Mouse (Mus musculus): Measurements from ENCODE around the gene Arid1b.

DNA sequence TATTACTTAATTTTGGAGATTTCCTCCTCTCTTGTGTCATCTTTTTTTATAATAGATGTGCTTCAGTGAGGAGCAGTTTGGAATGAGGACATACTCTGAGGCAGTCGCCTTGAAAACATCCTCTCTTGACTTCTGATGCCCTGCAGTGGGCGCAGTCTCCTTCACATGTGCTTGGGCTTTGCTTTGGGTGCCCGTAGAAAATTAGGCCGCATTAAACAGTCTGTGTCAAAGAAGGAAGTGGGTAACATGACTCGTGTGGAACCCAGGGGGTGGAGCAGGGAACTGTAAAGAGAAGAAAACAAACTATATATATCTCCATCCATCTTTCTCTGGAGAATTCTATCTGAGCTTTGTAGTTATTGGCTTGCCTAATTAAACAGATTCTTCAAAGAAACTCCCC, 201.3 kb downstream of the Arid1b start:
- no peak for TF ChIP-seq CTCF (IDR thresholded peaks at IDR 0.05; ENCODE audit: borderline replicate concordance, extremely low read depth, insufficient read depth, insufficient read length)
- no peak for TF ChIP-seq POLR2A (IDR thresholded peaks at IDR 0.05; ENCODE audit: borderline replicate concordance, extremely low read depth, insufficient read depth, insufficient read length, poor library complexity, severe bottlenecking)
